Mouse (Mus musculus): ENCODE measurements around the gene Coro1a. TPM values are rescaled to one million over a fixed set of nuclear protein-coding genes. Genes with fewer than 3 reads are reported as not detected.
"Not testable (repeated sequence)": the region's sequence is repeated elsewhere in the genome, so short reads cannot be mapped to it uniquely, and the experiment has no call there.

Coro1a gene
- polyA plus RNA-seq, 1 experiment from 2014 or later, result 109 TPM

- Histone ChIP-seq H3K4me2 (no peak overlapping the region), H3K9ac (no peak overlapping the region), H3K27me3 (no peaks in the 10 kb centered on the region), H3K9me3 (replicated peaks) (no peaks in the 10 kb centered on the region), H3K27ac (replicated peaks) (no peak overlapping the region), H3K4me3 (replicated peaks) (no peak overlapping the region), H3K4me1 (replicated peaks) (0 out of 2 replicates have a peak, but pooled peaks cover 3% of the 10 kb centered on the region), H3K36me3 (replicated peaks) (no peaks in the 10 kb centered on the region)
- no peak for ATAC-seq (ENCODE audit: insufficient read depth)
- 77% methylated on average over 17 of the region's 17 CpGs for WGBS (ENCODE audit: insufficient replicate concordance)
Observed at GRCm38 (mm10) chr7:126739551-126739950, 32.0 kb upstream of the Coro1a start.

DNA sequence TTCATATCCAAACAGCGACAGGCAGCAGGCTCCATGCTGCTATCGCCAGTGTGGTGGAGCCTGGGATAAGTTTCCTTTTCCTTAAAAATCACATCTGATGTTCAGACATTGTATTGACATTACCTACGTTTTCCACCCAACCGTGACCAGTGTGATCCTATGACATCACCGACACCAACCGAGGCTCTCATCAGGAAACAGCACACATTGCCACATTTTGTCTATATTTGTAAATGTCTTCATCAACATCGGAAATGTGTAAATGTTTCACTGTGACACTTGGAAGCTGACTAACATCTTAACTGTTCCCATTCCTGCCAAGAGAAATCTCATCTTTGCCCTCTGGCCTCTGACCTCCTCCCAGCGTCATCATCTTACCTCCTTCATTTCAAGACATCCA is 28.5 kb upstream of the Coro1a start:
- Histone ChIP-seq H3K36me3 (replicated peaks) (no peaks in the 10 kb centered on the region), H3K4me1 (replicated peaks) (0 out of 2 replicates have a peak, but pooled peaks cover 3% of the 10 kb centered on the region), H3K4me2 (no peak overlapping the region), H3K9ac (no peak overlapping the region), H3K27me3 (no peaks in the 10 kb centered on the region), H3K9me3 (replicated peaks) (no peaks in the 10 kb centered on the region), H3K27ac (replicated peaks) (no peak overlapping the region), H3K4me3 (replicated peaks) (no peak overlapping the region)
- 68% methylated on average over 8 of the region's 8 CpGs for WGBS (ENCODE audit: insufficient replicate concordance)
- no peak for ATAC-seq (ENCODE audit: insufficient read depth)

DNA sequence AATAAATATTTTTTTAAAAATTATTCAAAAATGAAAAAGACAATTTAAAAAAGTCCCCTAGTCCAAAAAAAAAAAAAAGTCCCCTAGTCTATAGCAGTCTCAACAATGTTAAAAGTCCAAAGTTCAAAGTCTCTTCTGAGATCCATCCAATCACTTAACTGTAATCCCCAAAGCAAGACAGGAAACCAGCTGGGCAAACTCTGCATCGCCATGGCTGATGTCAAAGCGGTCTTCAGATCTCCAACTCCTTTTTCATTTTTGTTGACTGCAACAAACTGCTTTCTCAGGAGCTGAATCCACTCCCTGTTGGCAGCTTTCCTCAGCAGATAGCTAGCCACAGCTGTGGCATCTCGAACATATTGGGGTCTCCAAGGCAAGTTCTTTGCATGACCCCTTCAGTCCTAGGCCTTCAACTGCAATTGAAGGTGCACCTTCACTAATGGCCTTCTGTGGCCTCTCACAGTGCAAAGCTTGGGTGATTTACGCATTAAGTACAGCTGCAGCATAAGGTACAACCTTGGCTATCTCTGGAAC is 22.7 kb upstream of the Coro1a start:
- not testable (repeated sequence) for ATAC-seq (ENCODE audit: insufficient read depth); H3K27ac ChIP-seq (replicated peaks); H3K36me3 ChIP-seq (replicated peaks); H3K9me3 ChIP-seq (replicated peaks); H3K4me3 ChIP-seq (replicated peaks); H3K4me1 ChIP-seq (replicated peaks); H3K9ac ChIP-seq; H3K4me2 ChIP-seq; H3K27me3 ChIP-seq
- 59% methylated on average over 4 of the region's 4 CpGs for WGBS (ENCODE audit: insufficient replicate concordance)

DNA sequence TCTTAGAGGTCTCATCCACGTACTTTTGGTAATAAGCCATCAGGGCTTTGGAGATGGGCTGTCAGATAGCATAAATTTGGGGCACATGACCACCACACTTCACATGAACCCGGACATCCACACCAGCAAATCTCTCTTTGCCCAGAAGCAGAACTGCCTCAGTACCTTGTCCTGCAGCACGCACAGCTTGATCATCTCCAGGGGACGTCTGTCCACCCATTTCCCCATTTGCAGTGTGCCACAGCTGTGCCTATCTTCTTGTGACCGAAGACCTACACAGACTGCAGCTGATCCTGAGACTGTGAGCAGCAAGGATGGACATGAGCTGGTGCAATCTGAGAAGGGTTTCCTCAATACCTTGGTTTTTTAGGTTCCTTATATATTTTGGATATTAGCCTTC is 18.1 kb upstream of the Coro1a start:
- H3K4me2 ChIP-seq, result no peak overlapping the region
- H3K4me1 ChIP-seq (replicated peaks), result no peaks in the 10 kb centered on the region; the same call in 1 of the 2 replicates
- no peak for ATAC-seq (ENCODE audit: insufficient read depth)
- whole genome bisulfite sequencing (ENCODE audit: insufficient replicate concordance), result 35% methylated on average over 5 of the region's 5 CpGs
- H3K36me3 ChIP-seq (replicated peaks), result no peaks in the 10 kb centered on the region
- no peak overlapping the region for H3K27ac ChIP-seq (replicated peaks)
- H3K4me3 ChIP-seq (replicated peaks), result no peak overlapping the region
- H3K9me3 ChIP-seq (replicated peaks), result no peaks in the 10 kb centered on the region
- H3K27me3 ChIP-seq, result no peaks in the 10 kb centered on the region
- H3K9ac ChIP-seq, result no peak overlapping the region

- WGBS (ENCODE audit: insufficient replicate concordance), result 23% methylated on average over 3 of the region's 3 CpGs
- H3K4me1 ChIP-seq (replicated peaks), result no peaks in the 10 kb centered on the region
Observed at GRCm38 (mm10) chr7:126725077-126725476, 17.5 kb upstream of the Coro1a start.

GRCm38 (mm10) chr7:126721635-126722034 is 14.0 kb upstream of the Coro1a start:
- Histone ChIP-seq H3K27ac (replicated peaks) (no peak overlapping the region), H3K9ac (no peak overlapping the region), H3K27me3 (no peaks in the 10 kb centered on the region), H3K4me1 (replicated peaks) (no peaks in the 10 kb centered on the region), H3K36me3 (replicated peaks) (no peaks in the 10 kb centered on the region), H3K9me3 (replicated peaks) (no peaks in the 10 kb centered on the region), H3K4me3 (replicated peaks) (no peak overlapping the region), H3K4me2 (no peak overlapping the region)
- no peak for ATAC-seq (ENCODE audit: insufficient read depth)
- WGBS (ENCODE audit: insufficient replicate concordance), result 73% methylated on average over 13 of the region's 13 CpGs

More at GRCm38 (mm10) chr7:126725077-126725476, 17.5 kb upstream of the Coro1a start:
- no peak for ATAC-seq (ENCODE audit: insufficient read depth)
- Histone ChIP-seq H3K9me3 (replicated peaks) (no peaks in the 10 kb centered on the region), H3K9ac (no peak overlapping the region), H3K36me3 (replicated peaks) (no peaks in the 10 kb centered on the region), H3K27me3 (no peaks in the 10 kb centered on the region), H3K4me2 (no peak overlapping the region), H3K4me3 (replicated peaks) (no peak overlapping the region), H3K27ac (replicated peaks) (no peak overlapping the region)

GRCm38 (mm10) chr7:126718787-126719337 is 11.3 kb upstream of the Coro1a start:
- no peak for ATAC-seq (ENCODE audit: insufficient read depth)
- H3K9me3 ChIP-seq (replicated peaks), result no peaks in the 10 kb centered on the region
- WGBS (ENCODE audit: insufficient replicate concordance), result 80% methylated on average over 5 of the region's 5 CpGs
- no peaks in the 10 kb centered on the region for H3K4me1 ChIP-seq (replicated peaks)
- H3K27me3 ChIP-seq, result no peaks in the 10 kb centered on the region
- H3K9ac ChIP-seq, result no peak overlapping the region
- no peak overlapping the region for H3K4me2 ChIP-seq
- no peak overlapping the region for H3K27ac ChIP-seq (replicated peaks)
- no peaks in the 10 kb centered on the region for H3K36me3 ChIP-seq (replicated peaks)
- H3K4me3 ChIP-seq (replicated peaks), result no peak overlapping the region

- Histone ChIP-seq H3K27ac (replicated peaks) (no peak overlapping the region), H3K9me3 (replicated peaks) (no peaks in the 10 kb centered on the region), H3K27me3 (no peaks in the 10 kb centered on the region), H3K36me3 (replicated peaks) (no peaks in the 10 kb centered on the region), H3K4me1 (replicated peaks) (no peaks in the 10 kb centered on the region), H3K4me3 (replicated peaks) (no peak overlapping the region), H3K4me2 (no peak overlapping the region), H3K9ac (no peak overlapping the region)
- WGBS (ENCODE audit: insufficient replicate concordance), result 79% methylated on average over 3 of the region's 3 CpGs
- ATAC-seq (ENCODE audit: insufficient read depth), result no peak
Observed at GRCm38 (mm10) chr7:126717566-126717965, 10.0 kb upstream of the Coro1a start.

GRCm38 (mm10) chr7:126715679-126716078 is 8.1 kb upstream of the Coro1a start:
- no peaks in the 10 kb centered on the region for H3K36me3 ChIP-seq (replicated peaks)
- H3K9ac ChIP-seq, result no peak overlapping the region
- ATAC-seq (ENCODE audit: insufficient read depth), result no peak
- 72% methylated on average over 4 of the region's 4 CpGs for WGBS (ENCODE audit: insufficient replicate concordance)
- no peaks in the 10 kb centered on the region for H3K4me1 ChIP-seq (replicated peaks)
- H3K4me2 ChIP-seq, result no peak overlapping the region
- no peak overlapping the region for H3K4me3 ChIP-seq (replicated peaks)
- no peaks in the 10 kb centered on the region for H3K27me3 ChIP-seq
- H3K9me3 ChIP-seq (replicated peaks), result no peaks in the 10 kb centered on the region
- H3K27ac ChIP-seq (replicated peaks), result no peak overlapping the region

DNA sequence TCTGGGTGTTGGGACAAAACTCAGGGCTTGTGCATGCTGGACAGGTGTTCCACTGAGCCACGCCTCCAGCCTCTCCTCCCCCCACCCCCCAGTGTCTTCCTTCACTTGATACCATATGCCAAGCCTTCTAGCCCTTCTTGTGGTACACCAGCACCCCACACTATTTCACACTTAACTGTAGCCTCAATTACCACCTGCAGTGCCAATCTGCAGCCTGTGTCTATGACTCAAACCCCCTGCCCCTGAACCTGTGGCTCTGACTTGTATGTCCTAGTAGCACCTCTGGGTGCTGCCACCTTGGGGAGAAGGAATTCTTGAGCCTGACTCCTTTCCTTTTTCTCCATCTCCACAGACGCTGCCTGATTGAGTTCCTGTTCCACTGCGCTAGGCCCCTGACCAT is 4.3 kb upstream of the Coro1a start:
- WGBS (ENCODE audit: insufficient replicate concordance), result 67% methylated on average over 3 of the region's 3 CpGs
- Histone ChIP-seq H3K27me3 (no peaks in the 10 kb centered on the region), H3K4me3 (replicated peaks) (no peak overlapping the region), H3K36me3 (replicated peaks) (no peaks in the 10 kb centered on the region), H3K4me2 (no peak overlapping the region), H3K4me1 (replicated peaks) (peaks cover 4% of the 10 kb centered on the region; the same call in 1 of the 2 replicates), H3K27ac (replicated peaks) (no peak overlapping the region), H3K9ac (no peak overlapping the region), H3K9me3 (replicated peaks) (no peaks in the 10 kb centered on the region)
- no peak for ATAC-seq (ENCODE audit: insufficient read depth)

DNA sequence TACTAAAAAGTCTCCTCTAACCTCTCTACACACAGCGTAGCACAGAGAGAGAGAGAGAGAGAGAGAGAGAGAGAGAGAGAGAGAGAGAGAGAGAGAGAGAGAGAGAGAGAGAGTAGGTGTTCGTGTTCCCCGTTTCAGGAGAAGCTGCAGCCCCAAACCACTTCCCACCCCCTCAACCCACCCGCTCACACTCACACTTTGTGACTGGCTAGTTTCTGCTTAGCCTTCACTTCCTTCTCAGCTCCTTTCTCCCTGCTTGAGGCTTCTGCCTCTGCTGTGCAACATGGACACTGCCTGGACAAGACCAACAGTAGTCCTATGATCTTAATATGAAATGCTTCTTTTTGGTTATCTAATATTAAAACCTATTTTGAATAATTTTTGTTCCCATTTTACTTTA is 2.7 kb upstream of the Coro1a start:
- ATAC-seq (ENCODE audit: insufficient read depth), result no peak
- H3K27ac ChIP-seq (replicated peaks), result no peak overlapping the region
- 50% methylated on average over 4 of the region's 4 CpGs for WGBS (ENCODE audit: insufficient replicate concordance)
- no peak overlapping the region for H3K9ac ChIP-seq
- peaks cover 4% of the 10 kb centered on the region; the same call in 1 of the 2 replicates for H3K4me1 ChIP-seq (replicated peaks)
- H3K36me3 ChIP-seq (replicated peaks), result no peaks in the 10 kb centered on the region
- peaks cover 7% of the 10 kb centered on the region for H3K27me3 ChIP-seq
- H3K9me3 ChIP-seq (replicated peaks), result no peaks in the 10 kb centered on the region
- H3K4me2 ChIP-seq, result no peak overlapping the region
- H3K4me3 ChIP-seq (replicated peaks), result no peak overlapping the region

Data from liver, embryonic 15.5 days (tissue).